Mouse (Mus musculus): ENCODE results near the gene Tnnt3.

- peak; percentile 85 for TF ChIP-seq CTCF (IDR thresholded peaks at IDR 0.05; ENCODE audit: low read depth)
- no peak for TF ChIP-seq EP300 (optimal IDR thresholded peaks at IDR 0.05)
These were observed 39.2 kb downstream of the Tnnt3 start for GRCm38 (mm10) chr7:142537879-142538278.

All from stomach, postnatal 0 days (tissue).